Mouse (Mus musculus): ENCODE results near the gene Lsm12.

Gene Lsm12

GRCm38 (mm10) chr11:102216886-102217240 lies 31.8 kb upstream of the Lsm12 start:
- no peak for DNase-seq (ENCODE audit: low spot score)

GRCm38 (mm10) chr11:102216056-102216885 lies 31.2 kb upstream of the Lsm12 start:
- DNase-seq (ENCODE audit: low spot score) = peak; percentile 76

- no peak for DNase-seq (ENCODE audit: low spot score)
Observed at GRCm38 (mm10) chr11:102215511-102215910, 30.4 kb upstream of the Lsm12 start.

GRCm38 (mm10) chr11:102214430-102215156 lies 29.5 kb upstream of the Lsm12 start:
- DNase-seq (ENCODE audit: low spot score) = no peak

- DNase-seq (ENCODE audit: low spot score) = no peak
Observed at GRCm38 (mm10) chr11:102211936-102212341, 26.8 kb upstream of the Lsm12 start.

GRCm38 (mm10) chr11:102211011-102211410 lies 25.9 kb upstream of the Lsm12 start:
- no peak for DNase-seq (ENCODE audit: low spot score)

- no peak for DNase-seq (ENCODE audit: low spot score)
Observed at GRCm38 (mm10) chr11:102210185-102210584, 25.1 kb upstream of the Lsm12 start.

GRCm38 (mm10) chr11:102209742-102210141 lies 24.6 kb upstream of the Lsm12 start:
- DNase-seq (ENCODE audit: low spot score) = no peak

GRCm38 (mm10) chr11:102208846-102209245 lies 23.8 kb upstream of the Lsm12 start:
- no peak for DNase-seq (ENCODE audit: low spot score)

- no peak for DNase-seq (ENCODE audit: low spot score)
Observed at GRCm38 (mm10) chr11:102207825-102208777, 23.0 kb upstream of the Lsm12 start.

GRCm38 (mm10) chr11:102206481-102206880 lies 21.4 kb upstream of the Lsm12 start:
- DNase-seq (ENCODE audit: low spot score) = no peak

- DNase-seq (ENCODE audit: low spot score) = peak; percentile 40
Observed at GRCm38 (mm10) chr11:102201408-102201821, 16.3 kb upstream of the Lsm12 start.

GRCm38 (mm10) chr11:102199856-102200255 lies 14.8 kb upstream of the Lsm12 start:
- peak; percentile 47 for DNase-seq (ENCODE audit: low spot score)

- no peak for DNase-seq (ENCODE audit: low spot score)
Observed at GRCm38 (mm10) chr11:102198245-102198644, 13.1 kb upstream of the Lsm12 start.

- peak; percentile 70 for DNase-seq (ENCODE audit: low spot score)
Observed at GRCm38 (mm10) chr11:102196018-102196797, 11.1 kb upstream of the Lsm12 start.

GRCm38 (mm10) chr11:102193657-102194440 lies 8.8 kb upstream of the Lsm12 start:
- peak; percentile 42 for DNase-seq (ENCODE audit: low spot score)

GRCm38 (mm10) chr11:102190848-102191247 lies 5.8 kb upstream of the Lsm12 start:
- DNase-seq (ENCODE audit: low spot score) = no peak

GRCm38 (mm10) chr11:102189461-102190436 lies 4.7 kb upstream of the Lsm12 start, which contains the start of gene G6pc3:
Gene G6pc3 (plus strand): TSS chr11:102189620.
- DNase-seq (ENCODE audit: low spot score) = peak; percentile 87

- DNase-seq (ENCODE audit: low spot score) = no peak
Observed at GRCm38 (mm10) chr11:102188980-102189379, 3.9 kb upstream of the Lsm12 start.
